Mouse (Mus musculus): ENCODE data around the gene BC055324. TPM values are rescaled to one million over a fixed set of nuclear protein-coding genes. Genes with fewer than 3 reads are reported as not detected.

BC055324 gene
- polyA plus RNA-seq, 1 experiment: 2.8 TPM

GRCm38 (mm10) chr1:163964008-163964689, 30.4 kb downstream of the BC055324 start:
- Histone ChIP-seq H3K4me3 (no peak overlapping the region), H3ac (ENCODE audit: control insufficient read depth, insufficient read length) (no peak overlapping the region), H3K27me3 (ENCODE audit: control insufficient read depth, insufficient read depth, insufficient read length) (no peaks in the 10 kb centered on the region), H3K4me2 (ENCODE audit: low read depth) (no peak overlapping the region), H3K36me3 (ENCODE audit: control insufficient read depth, insufficient read depth) (no peaks in the 10 kb centered on the region), H3K79me2 (ENCODE audit: control insufficient read depth, insufficient read depth) (no peaks in the 10 kb centered on the region)
- TF ChIP-seq POLR2AphosphoS2 (IDR thresholded peaks at IDR 0.05; ENCODE audit: insufficient read length, low read depth) (no peak), E2F4 (IDR thresholded peaks at IDR 0.05; ENCODE audit: insufficient read depth) (no peak), MAX (IDR thresholded peaks at IDR 0.05; ENCODE audit: low read depth) (no peak), TCF12 (IDR thresholded peaks at IDR 0.05; ENCODE audit: insufficient read depth, poor library complexity, severe bottlenecking) (no peak), TCF3 (IDR thresholded peaks at IDR 0.05; ENCODE audit: insufficient read length, low read depth) (no peak), USF1 (IDR thresholded peaks at IDR 0.05; ENCODE audit: low read depth) (no peak), REST (IDR thresholded peaks at IDR 0.05; ENCODE audit: insufficient read depth, insufficient read length) (no peak), MYOG (IDR thresholded peaks at IDR 0.05; ENCODE audit: control insufficient read depth in 1 of 3, insufficient read depth in 1 of 3, insufficient read length in 2 of 3, low read depth in 2 of 3) (no peak), POLR2A (IDR thresholded peaks at IDR 0.05; ENCODE audit: insufficient read length, low read depth) (no peak), MYOD1 (IDR thresholded peaks at IDR 0.05; ENCODE audit: control insufficient read depth in 1 of 3, insufficient read length in 2 of 3, low read depth in 2 of 3) (no peak), SRF (IDR thresholded peaks at IDR 0.05; ENCODE audit: control insufficient read depth, insufficient read length, low read depth) (no peak), CEBPB (IDR thresholded peaks at IDR 0.05; ENCODE audit: insufficient read depth, poor library complexity, severe bottlenecking) (no peak)

GRCm38 (mm10) chr1:163958036-163958435, 36.6 kb downstream of the BC055324 start:
- Histone ChIP-seq H3K79me2 (ENCODE audit: control insufficient read depth, insufficient read depth) (no peaks in the 10 kb centered on the region), H3K4me3 (no peak overlapping the region), H3K36me3 (ENCODE audit: control insufficient read depth, insufficient read depth) (peaks cover 40% of the 10 kb centered on the region), H3ac (ENCODE audit: control insufficient read depth, insufficient read length) (no peak overlapping the region), H3K4me2 (ENCODE audit: low read depth) (no peak overlapping the region), H3K27me3 (ENCODE audit: control insufficient read depth, insufficient read depth, insufficient read length) (no peaks in the 10 kb centered on the region)
- no peak for TF ChIP-seq TCF3 (IDR thresholded peaks at IDR 0.05; ENCODE audit: insufficient read length, low read depth)
- TF ChIP-seq CEBPB (IDR thresholded peaks at IDR 0.05; ENCODE audit: insufficient read depth, poor library complexity, severe bottlenecking): no peak
- TF ChIP-seq TCF12 (IDR thresholded peaks at IDR 0.05; ENCODE audit: insufficient read depth, poor library complexity, severe bottlenecking): no peak
- TF ChIP-seq SRF (IDR thresholded peaks at IDR 0.05; ENCODE audit: control insufficient read depth, insufficient read length, low read depth): no peak
- TF ChIP-seq USF1 (IDR thresholded peaks at IDR 0.05; ENCODE audit: low read depth): no peak
- no peak for TF ChIP-seq E2F4 (IDR thresholded peaks at IDR 0.05; ENCODE audit: insufficient read depth)
- no peak for TF ChIP-seq MAX (IDR thresholded peaks at IDR 0.05; ENCODE audit: low read depth)
- TF ChIP-seq POLR2A (IDR thresholded peaks at IDR 0.05; ENCODE audit: insufficient read length, low read depth): no peak

GRCm38 (mm10) chr1:163953396-163953795, 41.2 kb downstream of the BC055324 start:
- Histone ChIP-seq H3K27me3 (ENCODE audit: control insufficient read depth, insufficient read depth, insufficient read length) (no peaks in the 10 kb centered on the region), H3K79me2 (ENCODE audit: control insufficient read depth, insufficient read depth) (no peaks in the 10 kb centered on the region), H3K4me2 (ENCODE audit: low read depth) (no peak overlapping the region), H3K36me3 (ENCODE audit: control insufficient read depth, insufficient read depth) (peaks cover 70% of the 10 kb centered on the region), H3ac (ENCODE audit: control insufficient read depth, insufficient read length) (no peak overlapping the region), H3K4me3 (no peak overlapping the region)
- TF ChIP-seq POLR2AphosphoS2 (IDR thresholded peaks at IDR 0.05; ENCODE audit: insufficient read length, low read depth) (no peak), REST (IDR thresholded peaks at IDR 0.05; ENCODE audit: insufficient read depth, insufficient read length) (no peak), TCF12 (IDR thresholded peaks at IDR 0.05; ENCODE audit: insufficient read depth, poor library complexity, severe bottlenecking) (no peak), TCF3 (IDR thresholded peaks at IDR 0.05; ENCODE audit: insufficient read length, low read depth) (no peak), SRF (IDR thresholded peaks at IDR 0.05; ENCODE audit: control insufficient read depth, insufficient read length, low read depth) (no peak), POLR2A (IDR thresholded peaks at IDR 0.05; ENCODE audit: insufficient read length, low read depth) (no peak), MAX (IDR thresholded peaks at IDR 0.05; ENCODE audit: low read depth) (no peak), MYOG (IDR thresholded peaks at IDR 0.05; ENCODE audit: control insufficient read depth in 1 of 3, insufficient read depth in 1 of 3, insufficient read length in 2 of 3, low read depth in 2 of 3) (no peak), USF1 (IDR thresholded peaks at IDR 0.05; ENCODE audit: low read depth) (no peak), E2F4 (IDR thresholded peaks at IDR 0.05; ENCODE audit: insufficient read depth) (no peak), CEBPB (IDR thresholded peaks at IDR 0.05; ENCODE audit: insufficient read depth, poor library complexity, severe bottlenecking) (no peak), MYOD1 (IDR thresholded peaks at IDR 0.05; ENCODE audit: control insufficient read depth in 1 of 3, insufficient read length in 2 of 3, low read depth in 2 of 3) (no peak)

GRCm38 (mm10) chr1:163942056-163942455, 52.5 kb downstream of the BC055324 start:
- H3K79me2 ChIP-seq (ENCODE audit: control insufficient read depth, insufficient read depth): no peaks in the 10 kb centered on the region
- H3K4me2 ChIP-seq (ENCODE audit: low read depth): no peak overlapping the region
- no peaks in the 10 kb centered on the region for H3K27me3 ChIP-seq (ENCODE audit: control insufficient read depth, insufficient read depth, insufficient read length)
- no peak overlapping the region for H3K4me3 ChIP-seq
- no peak overlapping the region for H3ac ChIP-seq (ENCODE audit: control insufficient read depth, insufficient read length)
- H3K36me3 ChIP-seq (ENCODE audit: control insufficient read depth, insufficient read depth): peaks cover 44% of the 10 kb centered on the region
- TF ChIP-seq POLR2AphosphoS2 (IDR thresholded peaks at IDR 0.05; ENCODE audit: insufficient read length, low read depth): no peak
- TF ChIP-seq SRF (IDR thresholded peaks at IDR 0.05; ENCODE audit: control insufficient read depth, insufficient read length, low read depth): no peak
- no peak for TF ChIP-seq USF1 (IDR thresholded peaks at IDR 0.05; ENCODE audit: low read depth)
- no peak for TF ChIP-seq TCF3 (IDR thresholded peaks at IDR 0.05; ENCODE audit: insufficient read length, low read depth)
- no peak for TF ChIP-seq E2F4 (IDR thresholded peaks at IDR 0.05; ENCODE audit: insufficient read depth)
- TF ChIP-seq CEBPB (IDR thresholded peaks at IDR 0.05; ENCODE audit: insufficient read depth, poor library complexity, severe bottlenecking): no peak
- no peak for TF ChIP-seq TCF12 (IDR thresholded peaks at IDR 0.05; ENCODE audit: insufficient read depth, poor library complexity, severe bottlenecking)
- TF ChIP-seq POLR2A (IDR thresholded peaks at IDR 0.05; ENCODE audit: insufficient read length, low read depth): no peak
- no peak for TF ChIP-seq REST (IDR thresholded peaks at IDR 0.05; ENCODE audit: insufficient read depth, insufficient read length)

Measured in myocyte (in vitro differentiated cells).